Mouse (Mus musculus): ENCODE data around the gene Map3k5. TPM values are rescaled to one million over a fixed set of nuclear protein-coding genes. Genes with fewer than 3 reads are reported as not detected.

Map3k5 gene
- polyA plus RNA-seq, 1 experiment from 2014 or later: 4.0 TPM

- Histone ChIP-seq H3K27ac (ENCODE audit: low read depth, low read length) (no peak overlapping the region), H3K4me1 (ENCODE audit: control insufficient read depth, insufficient read depth, low read length) (no peaks in the 10 kb centered on the region), H3K9me3 (ENCODE audit: control insufficient read depth, low read length) (no peaks in the 10 kb centered on the region), H3K9ac (ENCODE audit: low read depth, low read length) (no peak overlapping the region), H3K27me3 (ENCODE audit: control insufficient read depth, insufficient read depth, low read length) (no peaks in the 10 kb centered on the region), H3K36me3 (ENCODE audit: control insufficient read depth, insufficient read depth, low read length) (no peaks in the 10 kb centered on the region), H3K4me3 (ENCODE audit: low read length) (no peak overlapping the region), H3K4me2 (replicated peaks; ENCODE audit: low read depth, low read length) (no peak overlapping the region)
- WGBS: 91% methylated on average over 14 of the region's 14 CpGs
- no peak for ATAC-seq (ENCODE audit: low FRiP score, low TSS enrichment)
Measured at GRCm38 (mm10) chr10:20056859-20057644, 122.8 kb downstream of the Map3k5 start.

- Histone ChIP-seq H3K9ac (ENCODE audit: low read depth, low read length) (no peak overlapping the region), H3K36me3 (ENCODE audit: control insufficient read depth, insufficient read depth, low read length) (no peaks in the 10 kb centered on the region), H3K4me2 (replicated peaks; ENCODE audit: low read depth, low read length) (no peak overlapping the region), H3K4me3 (ENCODE audit: low read length) (no peak overlapping the region), H3K27ac (ENCODE audit: low read depth, low read length) (no peak overlapping the region), H3K9me3 (ENCODE audit: control insufficient read depth, low read length) (no peaks in the 10 kb centered on the region), H3K4me1 (ENCODE audit: control insufficient read depth, insufficient read depth, low read length) (no peaks in the 10 kb centered on the region), H3K27me3 (ENCODE audit: control insufficient read depth, insufficient read depth, low read length) (no peaks in the 10 kb centered on the region)
- 95% methylated on average over 10 of the region's 10 CpGs for WGBS
- ATAC-seq (ENCODE audit: low FRiP score, low TSS enrichment): no peak
Measured at GRCm38 (mm10) chr10:20058031-20058430, 123.8 kb downstream of the Map3k5 start.

GRCm38 (mm10) chr10:20058841-20059240 lies 124.6 kb downstream of the Map3k5 start:
- no peak overlapping the region for H3K4me2 ChIP-seq (replicated peaks; ENCODE audit: low read depth, low read length)
- H3K4me3 ChIP-seq (ENCODE audit: low read length): no peak overlapping the region
- H3K27ac ChIP-seq (ENCODE audit: low read depth, low read length): no peak overlapping the region
- no peaks in the 10 kb centered on the region for H3K27me3 ChIP-seq (ENCODE audit: control insufficient read depth, insufficient read depth, low read length)
- H3K4me1 ChIP-seq (ENCODE audit: control insufficient read depth, insufficient read depth, low read length): no peaks in the 10 kb centered on the region
- WGBS: 81% methylated on average over 10 of the region's 10 CpGs
- no peak overlapping the region for H3K9ac ChIP-seq (ENCODE audit: low read depth, low read length)
- no peak for ATAC-seq (ENCODE audit: low FRiP score, low TSS enrichment)
- H3K9me3 ChIP-seq (ENCODE audit: control insufficient read depth, low read length): no peaks in the 10 kb centered on the region
- no peaks in the 10 kb centered on the region for H3K36me3 ChIP-seq (ENCODE audit: control insufficient read depth, insufficient read depth, low read length)

GRCm38 (mm10) chr10:20060320-20060970 lies 126.2 kb downstream of the Map3k5 start:
- H3K9ac ChIP-seq (ENCODE audit: low read depth, low read length): no peak overlapping the region
- WGBS: 75% methylated on average over 15 of the region's 15 CpGs
- no peak overlapping the region for H3K4me3 ChIP-seq (ENCODE audit: low read length)
- H3K27ac ChIP-seq (ENCODE audit: low read depth, low read length): no peak overlapping the region
- no peaks in the 10 kb centered on the region for H3K9me3 ChIP-seq (ENCODE audit: control insufficient read depth, low read length)
- no peaks in the 10 kb centered on the region for H3K36me3 ChIP-seq (ENCODE audit: control insufficient read depth, insufficient read depth, low read length)
- H3K4me2 ChIP-seq (replicated peaks; ENCODE audit: low read depth, low read length): no peak overlapping the region
- H3K4me1 ChIP-seq (ENCODE audit: control insufficient read depth, insufficient read depth, low read length): no peaks in the 10 kb centered on the region
- no peaks in the 10 kb centered on the region for H3K27me3 ChIP-seq (ENCODE audit: control insufficient read depth, insufficient read depth, low read length)
- ATAC-seq (ENCODE audit: low FRiP score, low TSS enrichment): no peak

GRCm38 (mm10) chr10:20064556-20065207 lies 130.4 kb downstream of the Map3k5 start:
- 79% methylated on average over 9 of the region's 9 CpGs for WGBS
- no peaks in the 10 kb centered on the region for H3K27me3 ChIP-seq (ENCODE audit: control insufficient read depth, insufficient read depth, low read length)
- H3K4me1 ChIP-seq (ENCODE audit: control insufficient read depth, insufficient read depth, low read length): no peaks in the 10 kb centered on the region
- H3K4me3 ChIP-seq (ENCODE audit: low read length): no peak overlapping the region
- H3K9ac ChIP-seq (ENCODE audit: low read depth, low read length): no peak overlapping the region
- no peak for ATAC-seq (ENCODE audit: low FRiP score, low TSS enrichment)
- no peaks in the 10 kb centered on the region for H3K9me3 ChIP-seq (ENCODE audit: control insufficient read depth, low read length)
- H3K36me3 ChIP-seq (ENCODE audit: control insufficient read depth, insufficient read depth, low read length): no peaks in the 10 kb centered on the region
- H3K4me2 ChIP-seq (replicated peaks; ENCODE audit: low read depth, low read length): no peak overlapping the region
- no peak overlapping the region for H3K27ac ChIP-seq (ENCODE audit: low read depth, low read length)

GRCm38 (mm10) chr10:20066069-20066665 lies 131.9 kb downstream of the Map3k5 start:
- no peaks in the 10 kb centered on the region for H3K9me3 ChIP-seq (ENCODE audit: control insufficient read depth, low read length)
- no peak for ATAC-seq (ENCODE audit: low FRiP score, low TSS enrichment)
- H3K4me1 ChIP-seq (ENCODE audit: control insufficient read depth, insufficient read depth, low read length): no peaks in the 10 kb centered on the region
- no peak overlapping the region for H3K4me2 ChIP-seq (replicated peaks; ENCODE audit: low read depth, low read length)
- H3K36me3 ChIP-seq (ENCODE audit: control insufficient read depth, insufficient read depth, low read length): no peaks in the 10 kb centered on the region
- no peak overlapping the region for H3K27ac ChIP-seq (ENCODE audit: low read depth, low read length)
- H3K27me3 ChIP-seq (ENCODE audit: control insufficient read depth, insufficient read depth, low read length): no peaks in the 10 kb centered on the region
- WGBS: 84% methylated on average over 1 of the region's 1 CpGs
- H3K4me3 ChIP-seq (ENCODE audit: low read length): no peak overlapping the region
- H3K9ac ChIP-seq (ENCODE audit: low read depth, low read length): no peak overlapping the region

GRCm38 (mm10) chr10:20069771-20070460 lies 135.6 kb downstream of the Map3k5 start:
- no peak for ATAC-seq (ENCODE audit: low FRiP score, low TSS enrichment)
- H3K4me3 ChIP-seq (ENCODE audit: low read length): no peak overlapping the region
- no peak overlapping the region for H3K27ac ChIP-seq (ENCODE audit: low read depth, low read length)
- H3K27me3 ChIP-seq (ENCODE audit: control insufficient read depth, insufficient read depth, low read length): no peaks in the 10 kb centered on the region
- no peak overlapping the region; the same call in 1 of the 2 replicates for H3K9ac ChIP-seq (ENCODE audit: low read depth, low read length)
- H3K4me1 ChIP-seq (ENCODE audit: control insufficient read depth, insufficient read depth, low read length): no peaks in the 10 kb centered on the region
- WGBS: 91% methylated on average over 11 of the region's 11 CpGs
- H3K9me3 ChIP-seq (ENCODE audit: control insufficient read depth, low read length): no peaks in the 10 kb centered on the region
- H3K4me2 ChIP-seq (replicated peaks; ENCODE audit: low read depth, low read length): no peak overlapping the region
- no peaks in the 10 kb centered on the region for H3K36me3 ChIP-seq (ENCODE audit: control insufficient read depth, insufficient read depth, low read length)

- Histone ChIP-seq H3K9ac (ENCODE audit: low read depth, low read length) (no peak overlapping the region), H3K36me3 (ENCODE audit: control insufficient read depth, insufficient read depth, low read length) (no peaks in the 10 kb centered on the region), H3K27ac (ENCODE audit: low read depth, low read length) (no peak overlapping the region), H3K9me3 (ENCODE audit: control insufficient read depth, low read length) (no peaks in the 10 kb centered on the region), H3K4me2 (replicated peaks; ENCODE audit: low read depth, low read length) (no peak overlapping the region), H3K4me1 (ENCODE audit: control insufficient read depth, insufficient read depth, low read length) (no peaks in the 10 kb centered on the region), H3K4me3 (ENCODE audit: low read length) (no peak overlapping the region), H3K27me3 (ENCODE audit: control insufficient read depth, insufficient read depth, low read length) (no peaks in the 10 kb centered on the region)
- 77% methylated on average over 14 of the region's 14 CpGs for WGBS
- no peak for ATAC-seq (ENCODE audit: low FRiP score, low TSS enrichment)
Measured at GRCm38 (mm10) chr10:20070576-20071109, 136.4 kb downstream of the Map3k5 start.

All from kidney, embryonic 14.5 days (tissue).